Mouse (Mus musculus): ENCODE measurements around the gene Stk32c.

DNA sequence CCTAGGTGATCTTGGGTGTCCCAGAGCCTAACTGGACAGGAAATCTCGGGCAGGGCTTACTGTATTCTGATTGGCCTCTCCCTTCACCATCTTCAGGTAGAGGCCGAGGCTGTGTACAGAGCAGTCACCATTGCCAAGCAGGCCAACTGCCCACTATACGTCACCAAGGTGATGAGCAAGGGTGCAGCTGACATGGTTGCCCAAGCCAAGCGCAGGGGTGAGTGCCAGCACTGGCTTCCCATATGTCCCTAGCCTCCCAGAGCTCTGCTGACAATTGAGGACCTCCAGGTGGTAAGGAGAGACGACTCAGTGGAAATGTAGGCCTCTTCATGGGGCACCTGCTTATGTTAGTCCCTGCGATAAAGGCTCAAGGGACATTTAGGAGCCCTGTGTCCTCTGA lies 118.3 kb downstream of the Stk32c start:
- TF ChIP-seq CTCF (IDR thresholded peaks at IDR 0.05) (no peak), EP300 (IDR thresholded peaks at IDR 0.05) (no peak)

All from lung, postnatal 0 days (tissue).